Comparison of ENCODE assay signal across 10 mouse cellular contexts in the genomic region with DNA sequence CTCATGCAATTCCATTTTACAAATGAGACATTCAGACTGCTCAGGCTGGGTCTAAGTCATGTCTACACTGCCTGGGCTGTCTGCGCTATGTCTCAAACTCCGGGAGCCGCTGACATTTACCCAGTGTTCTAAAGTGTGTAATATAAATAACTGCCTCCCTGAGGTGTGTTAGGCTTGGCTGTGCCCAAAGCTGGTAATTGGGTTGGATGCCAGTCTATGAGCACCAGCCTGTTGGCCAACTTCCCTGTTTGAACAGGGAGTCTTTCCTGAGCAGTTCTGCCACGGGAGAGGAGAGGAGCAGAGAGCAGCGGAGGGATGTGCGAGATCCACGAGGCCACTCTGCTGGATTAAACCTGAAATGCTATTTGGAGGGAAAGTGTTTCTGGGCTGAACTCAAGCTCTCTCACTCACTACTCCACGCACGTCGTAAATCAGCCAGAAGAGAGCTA.
DNase-seq lines count a peak whose midpoint lies in the region; ATAC-seq and TF ChIP-seq lines count a peak whose summit lies in the region.
"Had no signal": no experiment of that assay in that cellular context is flagged by ENCODE, and none has a peak within 500 bp of the region (broad histone marks: within the 10 kb centered on the region; RNA-seq: fewer than 3 reads in every experiment).

No protein-coding gene starts in this region.

- H3K27ac ChIP-seq in cerebellum, adult 2 months (ENCODE audit: insufficient read depth, low read length), result no peak overlapping the region
- H3K27ac ChIP-seq in heart, postnatal 0 days (ENCODE audit: low read depth), result peak overlapping the region; percentile 58
- H3K27ac ChIP-seq in kidney, embryonic 15.5 days, result no peak overlapping the region

- no peaks in the 10 kb centered on the region; the same call in 1 of the 2 replicates for H3K4me1 ChIP-seq in cerebellum, adult 2 months (ENCODE audit: control insufficient read depth, insufficient read depth, low read length)
- H3K4me1 ChIP-seq in heart, postnatal 0 days (ENCODE audit: control insufficient read depth, insufficient read depth), result peaks cover 4% of the 10 kb centered on the region; the same call in 1 of the 2 replicates
- 0 out of 2 replicates have a peak, but pooled peaks cover 5% of the 10 kb centered on the region for H3K4me1 ChIP-seq in kidney, embryonic 15.5 days

- TF ChIP-seq CTCF in cerebellum, adult 2 months (IDR thresholded peaks at IDR 0.05; ENCODE audit: borderline replicate concordance, insufficient read depth, low read depth, low read length), result no peak
- peak; percentile 28 for TF ChIP-seq CTCF in heart, postnatal 0 days (IDR thresholded peaks at IDR 0.05; ENCODE audit: low read depth)

- TF ChIP-seq POLR2A in cerebellum, adult 2 months (IDR thresholded peaks at IDR 0.05; ENCODE audit: borderline replicate concordance, insufficient read depth, low read length), result no peak

- TF ChIP-seq EP300 in heart, postnatal 0 days (IDR thresholded peaks at IDR 0.05; ENCODE audit: low read depth), result peak; percentile 85

- no peak overlapping the region for H3K4me3 ChIP-seq in cerebellum, adult 2 months (replicated peaks; ENCODE audit: insufficient read depth, low read depth, low read length)
- no peak overlapping the region for H3K4me3 ChIP-seq in heart, postnatal 0 days (ENCODE audit: low read depth, low read length)
- no peak overlapping the region for H3K4me3 ChIP-seq in kidney, embryonic 15.5 days (replicated peaks)

- H3K27me3 ChIP-seq in cerebellum, adult 2 months (ENCODE audit: control insufficient read depth, insufficient read depth, low read length), result no peaks in the 10 kb centered on the region
- H3K27me3 ChIP-seq in heart, postnatal 0 days (ENCODE audit: control insufficient read depth, insufficient read depth, low read length), result no peaks in the 10 kb centered on the region
- H3K27me3 ChIP-seq in kidney, embryonic 15.5 days, result no peaks in the 10 kb centered on the region
- H3K27me3 ChIP-seq: CH12.LX had no signal

- no peak overlapping the region for H3K4me2 ChIP-seq in heart, postnatal 0 days (ENCODE audit: low read depth, low read length)
- no peak overlapping the region for H3K4me2 ChIP-seq in kidney, embryonic 15.5 days

- ATAC-seq in frontal cortex, adult (ENCODE audit: low TSS enrichment), result peak; percentile 92
- ATAC-seq in heart, postnatal 0 days (ENCODE audit: insufficient read depth, low read depth), result peak; percentile 99
- ATAC-seq in kidney, embryonic 15.5 days (replicated peaks; ENCODE audit: low FRiP score), result no peak

- intact Hi-C loops in gastrocnemius, postnatal 14 days (cut with DNase I; ENCODE audit: low total_unique reads), result no loop called here

- no peak for DNase-seq in frontal cortex, postnatal 10 days (ENCODE audit: low spot score in 2 of 2)
- peak; percentile 66 to 83 for DNase-seq in cerebellum, adult 2 months
- DNase-seq in heart, postnatal 0 days (ENCODE audit: low spot score), result peak; percentile 84
- DNase-seq in lung, postnatal 25 days (ENCODE audit: low spot score), result peak; percentile 21
- no peak for DNase-seq in gastrocnemius, postnatal 14 days
- no peak for DNase-seq in urinary bladder, postnatal 4 days (ENCODE audit: low spot score in 2 of 2)
- DNase-seq: kidney, postnatal 25 days had no signal

- no peak overlapping the region for H3K9ac ChIP-seq in heart, postnatal 0 days (replicated peaks; ENCODE audit: low read depth, low read length)
- no peak overlapping the region for H3K9ac ChIP-seq in kidney, embryonic 15.5 days

- H3K9me3 ChIP-seq in heart, postnatal 0 days (replicated peaks; ENCODE audit: control insufficient read depth, low read length), result no peaks in the 10 kb centered on the region
- no peaks in the 10 kb centered on the region for H3K9me3 ChIP-seq in kidney, embryonic 15.5 days (replicated peaks)

- no peaks in the 10 kb centered on the region for H3K36me3 ChIP-seq in heart, postnatal 0 days (replicated peaks; ENCODE audit: control insufficient read depth, insufficient read depth, low read length)
- no peaks in the 10 kb centered on the region for H3K36me3 ChIP-seq in kidney, embryonic 15.5 days

- 19% methylated on average over 10 of the region's 10 CpGs for whole genome bisulfite sequencing in cerebellum, adult 2 months
- 38% methylated on average over 10 of the region's 10 CpGs for WGBS in heart, postnatal 0 days
- WGBS in kidney, embryonic 15.5 days, result 71% methylated on average over 10 of the region's 10 CpGs

Comparison
In these comparisons a context has a peak if more than half of its experiments do, and no peak if none do; other contexts are left out.
1. DNase-seq: peak in cerebellum, adult 2 months (2 of 2), heart, postnatal 0 days (single experiment) and lung, postnatal 25 days (single experiment); none in frontal cortex, postnatal 10 days (0 of 2), gastrocnemius, postnatal 14 days (single experiment) and urinary bladder, postnatal 4 days (0 of 2).